Mouse (Mus musculus) liver, adult 2 months (tissue): ENCODE measurements around the gene Msto1. TPM values are rescaled to one million over a fixed set of nuclear protein-coding genes. Genes with fewer than 3 reads are reported as not detected.

Experiments
- DNase-seq: peaks from one replicate; pipeline ENCODE4 v3.0.0-alpha.2; 2011; ENCODE audit warnings: low read depth, low spot score; ENCODE audit errors: extremely low read depth
- H3K27ac ChIP-seq: fragments of 200-500 bp; replicated peaks from 2 replicates; pipeline ENCODE4 v1.5.1; 2012; ENCODE audit warnings: low read depth, mild to moderate bottlenecking, control low read depth, inconsistent platforms, low read length; ENCODE audit not compliant: insufficient read depth
- H3K27me3 ChIP-seq: fragments of 200-500 bp; 2 replicates; pipeline ENCODE4 v1.6.1; 2012; ENCODE audit warnings: mild to moderate bottlenecking, moderate library complexity, low read length, inconsistent platforms; ENCODE audit not compliant: control insufficient read depth, insufficient read depth
- H3K36me3 ChIP-seq: fragments of 200-500 bp; 2 replicates; pipeline ENCODE4 v1.6.1; 2012; ENCODE audit warnings: low read length, inconsistent platforms; ENCODE audit not compliant: control insufficient read depth, insufficient read depth
- H3K4me1 ChIP-seq: fragments of 200-500 bp; 2 replicates; pipeline ENCODE4 v1.6.1; 2011; ENCODE audit warnings: low read length; ENCODE audit not compliant: control insufficient read depth, insufficient read depth
- H3K4me3 ChIP-seq: fragments of 200-500 bp; 2 replicates; pipeline ENCODE4 v1.5.1; 2011; ENCODE audit warnings: low read depth, mild to moderate bottlenecking, control low read depth, low read length, moderate library complexity; ENCODE audit not compliant: insufficient read depth
- H3K79me2 ChIP-seq: fragments of 200-500 bp; 2 replicates; pipeline ENCODE4 v1.6.1; 2012; ENCODE audit warnings: inconsistent platforms, mild to moderate bottlenecking, low read length, moderate library complexity; ENCODE audit not compliant: control insufficient read depth, insufficient read depth
- H3K9ac ChIP-seq: fragments of 200-500 bp; 2 replicates; pipeline ENCODE4 v1.6.1; 2012; ENCODE audit warnings: low read depth, mild to moderate bottlenecking, control low read depth, inconsistent platforms, low read length
- CTCF ChIP-seq: fragments of 200-500 bp; IDR thresholded peaks from 2 replicates; pipeline ENCODE4 v1.5.1; 2011; ENCODE audit warnings: low read depth, low read length, control low read depth
- POLR2A ChIP-seq: fragments of 200-500 bp; IDR thresholded peaks from 2 replicates; pipeline ENCODE4 v1.6.1; 2011; ENCODE audit warnings: low read length, control low read depth; ENCODE audit not compliant: insufficient read depth; ENCODE audit errors: extremely low read depth
- WGBS: fragments of 180-500 bp; shearing (Covaris S2); methylation state at CpG from one replicate; pipeline ENCODE4 v1.1.7; 2018; 5-methylcytosine and 5-hydroxymethylcytosine counted together
- polyA plus RNA-seq: library from polyadenylated mRNA; depleted of rRNA; stranded (reverse); fragments of >200 nt; gene quantifications from 2 replicates; pipeline ENCODE4 v1.2.3, GENCODE M21; 2012
- total RNA-seq: library from RNA; depleted of rRNA; stranded (reverse); fragments of >200 nt; gene quantifications from 2 replicates; pipeline ENCODE4 v1.2.3, GENCODE M21; 2014

Gene Msto1
- total and polyA plus RNA-seq, 2 experiments = 5.6 to 15.4 TPM

DNA sequence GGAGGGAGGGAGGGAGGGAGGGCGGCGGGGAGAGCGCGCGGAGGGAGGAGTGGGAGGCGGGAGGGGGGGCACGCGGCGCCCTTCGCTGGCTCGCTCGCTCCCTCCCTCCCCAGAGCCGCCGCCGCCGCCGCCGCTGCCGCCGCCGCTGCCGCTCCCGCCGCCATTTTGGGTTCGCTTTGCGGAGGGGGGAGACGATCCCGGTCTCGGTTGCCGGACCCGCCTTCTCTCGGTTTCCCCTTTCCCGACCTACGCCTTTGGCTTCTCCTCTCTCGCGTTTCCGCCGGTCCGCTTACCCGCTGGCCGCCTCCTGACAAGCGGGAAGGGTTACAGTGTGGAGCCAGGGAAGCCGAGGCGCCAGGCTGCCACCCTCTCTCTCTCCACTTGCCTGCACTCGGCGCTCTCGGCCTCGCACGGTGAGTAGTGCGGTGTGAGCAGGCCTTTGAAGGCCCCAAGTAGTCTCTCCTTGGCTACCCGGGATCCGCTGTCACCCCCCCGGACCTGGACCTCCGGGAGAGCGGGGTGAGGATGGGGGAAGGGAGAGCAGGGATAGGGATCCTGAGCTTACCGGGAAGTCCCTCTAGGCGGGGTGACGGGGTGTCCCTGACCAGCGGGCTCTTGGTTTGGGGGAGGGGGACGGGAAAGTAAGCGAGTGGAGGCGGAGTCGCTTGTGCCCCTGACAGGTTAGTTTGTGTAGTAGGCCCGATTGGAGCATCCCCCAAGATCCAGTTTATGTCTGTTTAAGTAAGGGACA, 37.0 kb upstream of the Msto1 start, which contains the start of the genes Ash1l and Dap3:
Gene Ash1l, plus strand, starts transcription at position 47 of the 751 bp plus-strand sequence.
Gene Dap3, minus strand, starts transcription at position 606 of the 751 bp plus-strand sequence.
- peaks cover 15% of the 10 kb centered on the region for H3K4me1 ChIP-seq
- peaks cover 10% of the 10 kb centered on the region; the same call in 1 of the 2 replicates for H3K79me2 ChIP-seq
- peak within 1 kb of the TSS; percentile 98 for H3K27ac ChIP-seq
- no peaks in the 10 kb centered on the region for H3K36me3 ChIP-seq
- H3K27me3 ChIP-seq = no peaks in the 10 kb centered on the region
- H3K4me3 ChIP-seq = peak within 1 kb of the TSS; percentile 97
- peak; percentile 71 for DNase-seq
- under 1% methylated on average over 41 of the region's 64 CpGs for WGBS
- TF ChIP-seq CTCF = peak; percentile 16; the same call in 1 of the 2 replicates
- no peak for TF ChIP-seq POLR2A
- H3K9ac ChIP-seq = peak within 1 kb of the TSS; percentile 99

DNA sequence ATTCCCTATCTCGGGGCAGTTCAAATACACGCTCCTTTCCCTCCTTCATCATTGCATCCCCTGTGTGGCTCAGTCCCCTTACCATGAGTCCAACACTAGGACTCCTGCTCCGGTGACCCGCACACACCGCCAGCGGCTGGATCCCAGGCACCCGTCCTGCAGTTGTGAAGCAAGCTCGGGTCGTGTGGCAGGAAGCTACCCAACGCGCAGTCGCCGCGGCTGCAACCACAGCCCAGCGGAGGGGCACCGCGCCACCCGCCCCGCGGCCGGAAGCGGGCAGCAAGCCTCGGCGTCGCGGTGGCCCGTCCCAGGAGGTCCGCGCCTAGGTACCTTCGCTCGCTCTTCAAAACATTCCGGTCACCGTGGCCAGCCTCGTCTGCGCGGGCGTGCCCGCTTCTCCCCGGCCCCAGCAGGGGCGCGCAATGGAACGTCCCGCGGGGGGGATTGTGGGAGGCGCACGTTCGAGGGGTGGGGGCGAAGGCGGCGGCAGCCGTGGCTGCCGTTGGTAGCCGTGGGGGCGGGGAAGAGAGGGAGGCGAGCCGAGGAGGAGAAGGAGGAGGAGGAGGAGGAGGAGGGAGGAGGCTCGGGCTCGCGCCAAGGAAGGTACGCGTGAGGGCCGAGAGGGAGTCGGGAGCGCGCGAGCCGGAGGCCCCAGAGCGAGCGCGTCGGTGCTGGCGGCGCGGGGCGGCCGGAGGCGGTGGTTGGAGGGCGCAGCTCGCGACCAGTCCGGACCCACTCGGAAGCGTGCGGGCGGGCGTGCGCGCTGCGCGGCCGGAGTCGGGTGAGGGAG, 36.2 kb upstream of the Msto1 start:
- no peak for TF ChIP-seq CTCF
- peak; percentile 66 for TF ChIP-seq POLR2A
- H3K36me3 ChIP-seq = no peaks in the 10 kb centered on the region
- peaks cover 10% of the 10 kb centered on the region; the same call in 1 of the 2 replicates for H3K79me2 ChIP-seq
- peak overlapping the region; percentile 97 for H3K4me3 ChIP-seq
- H3K27ac ChIP-seq = peak overlapping the region; percentile 90
- H3K9ac ChIP-seq = peak overlapping the region; percentile 99
- peaks cover 14% of the 10 kb centered on the region for H3K4me1 ChIP-seq
- under 1% methylated on average over 72 of the region's 92 CpGs for WGBS
- no peaks in the 10 kb centered on the region for H3K27me3 ChIP-seq
- DNase-seq = peak; percentile 69

DNA sequence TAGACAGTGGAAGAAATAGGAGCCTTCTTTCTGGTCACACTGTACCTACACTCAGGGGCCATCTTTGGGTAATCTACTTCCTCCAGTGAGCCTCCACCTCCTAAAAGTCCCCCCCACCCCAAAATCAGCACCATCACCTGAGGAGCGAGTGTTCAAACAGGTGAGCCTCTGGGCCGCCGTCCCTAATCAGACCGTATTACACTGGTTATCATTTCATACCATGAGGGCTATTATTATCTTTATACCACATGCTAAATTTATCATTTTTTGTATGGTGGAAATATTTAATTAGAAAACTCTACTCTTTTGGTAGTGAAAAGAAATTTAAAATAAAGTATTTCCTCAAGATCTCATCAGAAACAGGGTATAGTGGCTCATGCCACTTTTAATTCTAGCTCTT, 30.3 kb upstream of the Msto1 start:
- no peaks in the 10 kb centered on the region for H3K27me3 ChIP-seq
- peaks cover 5% of the 10 kb centered on the region; the same call in 1 of the 2 replicates for H3K79me2 ChIP-seq
- no peak overlapping the region for H3K9ac ChIP-seq
- H3K27ac ChIP-seq = no peak overlapping the region
- over 99% methylated on average over 4 of the region's 4 CpGs for WGBS
- peaks cover 7% of the 10 kb centered on the region for H3K4me1 ChIP-seq
- TF ChIP-seq CTCF = no peak
- TF ChIP-seq POLR2A = no peak
- peaks cover 3% of the 10 kb centered on the region for H3K36me3 ChIP-seq
- H3K4me3 ChIP-seq = no peak overlapping the region
- no peak for DNase-seq

DNA sequence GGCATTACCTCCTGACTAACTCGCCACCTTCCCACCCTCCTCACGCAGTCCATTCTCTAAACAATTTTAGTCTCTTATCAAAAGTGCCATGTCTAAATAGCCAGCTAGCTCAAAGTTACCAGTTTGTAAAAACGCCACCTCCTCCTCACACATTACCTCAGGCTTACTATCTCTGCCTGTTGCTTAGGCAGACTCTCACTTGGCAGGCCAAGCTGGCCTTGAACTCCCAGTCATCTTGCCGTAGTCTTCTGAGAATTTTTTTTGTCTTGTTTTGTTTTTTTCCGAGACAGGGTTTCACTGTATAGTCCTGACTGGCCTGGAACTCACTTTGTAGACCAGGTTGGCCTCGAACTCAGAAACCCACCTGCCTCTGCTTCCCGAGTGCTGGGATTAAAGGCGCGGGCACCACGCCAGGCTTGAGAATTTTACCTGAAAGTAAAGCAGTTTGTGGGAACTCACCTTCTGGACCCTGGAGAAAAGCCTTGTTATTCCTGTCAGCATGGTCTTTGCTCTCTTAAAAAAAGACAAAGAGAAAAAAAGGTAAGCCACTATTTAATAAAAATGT, 28.6 kb upstream of the Msto1 start:
- WGBS = 88% methylated on average over 10 of the region's 10 CpGs
- no peak for DNase-seq
- no peak for TF ChIP-seq POLR2A
- no peak for TF ChIP-seq CTCF
- Histone ChIP-seq H3K79me2 (peaks cover 5% of the 10 kb centered on the region; the same call in 1 of the 2 replicates), H3K4me1 (peaks cover 5% of the 10 kb centered on the region), H3K4me3 (no peak overlapping the region), H3K27me3 (no peaks in the 10 kb centered on the region), H3K36me3 (peaks cover 3% of the 10 kb centered on the region), H3K27ac (no peak overlapping the region), H3K9ac (no peak overlapping the region)

DNA sequence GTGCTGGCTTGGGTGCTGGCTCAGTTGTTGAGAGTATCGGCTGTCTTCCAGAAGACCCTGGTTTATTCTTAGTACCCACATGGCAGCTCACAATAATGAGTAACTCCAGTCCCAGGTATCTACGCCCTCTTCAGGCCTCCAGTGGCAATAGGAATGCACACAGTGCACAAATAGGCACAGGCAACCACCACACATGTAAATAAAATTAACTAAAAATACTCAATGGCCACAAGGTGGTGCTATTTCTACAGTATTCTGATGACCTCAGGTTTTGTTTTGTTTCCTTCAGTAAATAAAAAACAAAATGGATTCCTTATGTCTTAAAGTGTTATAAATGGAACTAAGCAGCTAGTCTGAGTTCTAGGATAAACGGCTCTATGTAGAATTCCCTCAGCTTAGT, 25.9 kb upstream of the Msto1 start:
- 70% methylated on average over 3 of the region's 3 CpGs for WGBS
- Histone ChIP-seq H3K4me1 (peaks cover 5% of the 10 kb centered on the region), H3K4me3 (no peak overlapping the region), H3K27me3 (no peaks in the 10 kb centered on the region), H3K27ac (no peak overlapping the region), H3K9ac (no peak overlapping the region), H3K36me3 (peaks cover 5% of the 10 kb centered on the region), H3K79me2 (no peaks in the 10 kb centered on the region; the same call in 1 of the 2 replicates)
- TF ChIP-seq CTCF = peak; percentile 36
- TF ChIP-seq POLR2A = no peak
- peak; percentile 59 for DNase-seq
